Mouse (Mus musculus) gastrocnemius, adult 2 months (tissue): ENCODE results near the gene Hmgn2. TPM values are rescaled to one million over a fixed set of nuclear protein-coding genes. Genes with fewer than 3 reads are reported as not detected.
"Not testable (repeated sequence)": the region's sequence is repeated elsewhere in the genome, so short reads cannot be mapped to it uniquely, and the experiment has no call there.

Experiments used
- DNase-seq: peaks from one replicate; pipeline ENCODE4 v3.0.0; 2022
- H3K27ac ChIP-seq: fragments of 200-600 bp; 2 replicates; pipeline ENCODE4 v1.8.1; 2022; ENCODE audit warnings: mild to moderate bottlenecking
- H3K4me3 ChIP-seq: fragments of 200-600 bp; 2 replicates; pipeline ENCODE4 v1.8.1; 2022; ENCODE audit warnings: mild to moderate bottlenecking, moderate library complexity
- CTCF ChIP-seq: fragments of 200-600 bp; IDR thresholded peaks from 2 replicates; pipeline ENCODE4 v1.8.1; 2022; ENCODE audit warnings: antibody characterized with exemption, mild to moderate bottlenecking, moderate library complexity
- intact Hi-C: fragments of 180-260 bp; cut with DNase I; formaldehyde crosslinking; loops from one replicate; pipeline ENCODE4 v1.15.1; 2025
- total RNA-seq, 2 experiments: library from RNA; stranded (reverse); gene quantifications; 2 replicates each; pipeline ENCODE4 v1.2.3; 2021

Hmgn2 gene
- total RNA-seq, 2 experiments from 2014 or later, result 28.0 to 53.8 TPM

- no peak overlapping the region for H3K4me3 ChIP-seq
- H3K27ac ChIP-seq, result no peak overlapping the region
- DNase-seq, result no peak
- no peak for TF ChIP-seq CTCF
- intact Hi-C loops, result loop anchor here (5.0 kb wide), 1 partner anchor 34 kb away; the partner anchor contains the start of gene Hmgn2
These were observed 33.3 kb upstream of the Hmgn2 start for GRCm38 (mm10) chr4:134001710-134002109.

GRCm38 (mm10) chr4:134000466-134001438 is 32.3 kb upstream of the Hmgn2 start, which contains the start of gene Dhdds:
Dhdds (minus strand) TSS chr4:134000918.
- intact Hi-C loops, result loop anchor here (5.0 kb wide), 1 partner anchor 33 kb away; the partner anchor contains the start of gene Hmgn2
- peak; percentile 97 for DNase-seq
- TF ChIP-seq CTCF, result no peak
- Histone ChIP-seq H3K4me3 (peak within 1 kb of the TSS; percentile 78), H3K27ac (peak within 1 kb of the TSS; percentile 94)

- TF ChIP-seq CTCF, result no peak
- no peak for DNase-seq
These were observed 26.2 kb upstream of the Hmgn2 start for GRCm38 (mm10) chr4:133994697-133995096.

GRCm38 (mm10) chr4:133991087-133991660 is 22.7 kb upstream of the Hmgn2 start:
- no peak for TF ChIP-seq CTCF
- no peak for DNase-seq
- Histone ChIP-seq H3K4me3 (no peak overlapping the region), H3K27ac (no peak overlapping the region)
- intact Hi-C loops, result no loop called here

More at GRCm38 (mm10) chr4:133994697-133995096, 26.2 kb upstream of the Hmgn2 start:
- intact Hi-C loops, result no loop called here
- no peak overlapping the region for H3K27ac ChIP-seq
- H3K4me3 ChIP-seq, result no peak overlapping the region

GRCm38 (mm10) chr4:133990035-133990434 is 21.6 kb upstream of the Hmgn2 start:
- peak; percentile 34 for TF ChIP-seq CTCF
- no peak overlapping the region for H3K4me3 ChIP-seq
- no peak for DNase-seq
- intact Hi-C loops, result no loop called here
- no peak overlapping the region for H3K27ac ChIP-seq

GRCm38 (mm10) chr4:133988289-133988688 is 19.8 kb upstream of the Hmgn2 start:
- H3K4me3 ChIP-seq, intact Hi-C loops, DNase-seq, H3K27ac ChIP-seq: not testable (repeated sequence)

GRCm38 (mm10) chr4:133982936-133983335 is 14.5 kb upstream of the Hmgn2 start:
- DNase-seq, result no peak
- H3K4me3 ChIP-seq, result no peak overlapping the region
- TF ChIP-seq CTCF, result no peak
- intact Hi-C loops, result no loop called here
- no peak overlapping the region for H3K27ac ChIP-seq

GRCm38 (mm10) chr4:133980496-133980895 is 12.0 kb upstream of the Hmgn2 start:
- no peak overlapping the region for H3K4me3 ChIP-seq
- intact Hi-C loops, result no loop called here
- TF ChIP-seq CTCF, result no peak
- DNase-seq, result peak; percentile 39
- H3K27ac ChIP-seq, result peak overlapping the region; percentile 43

GRCm38 (mm10) chr4:133978021-133978711 is 9.7 kb upstream of the Hmgn2 start:
- Histone ChIP-seq H3K27ac (no peak overlapping the region), H3K4me3 (no peak overlapping the region)
- no peak for DNase-seq
- intact Hi-C loops, result no loop called here
- no peak for TF ChIP-seq CTCF

- DNase-seq, result no peak
- no peak overlapping the region for H3K4me3 ChIP-seq
- TF ChIP-seq CTCF, result no peak
- no peak overlapping the region for H3K27ac ChIP-seq
- intact Hi-C loops, result no loop called here
These were observed 3.3 kb upstream of the Hmgn2 start for GRCm38 (mm10) chr4:133971741-133972140.

- intact Hi-C loops, result no loop called here
- no peak for TF ChIP-seq CTCF
- Histone ChIP-seq H3K4me3 (no peak overlapping the region), H3K27ac (no peak overlapping the region)
- DNase-seq, result peak; percentile 40
These were observed 2.4 kb upstream of the Hmgn2 start for GRCm38 (mm10) chr4:133970876-133971275.

- peak; percentile 34 for DNase-seq
- TF ChIP-seq CTCF, result no peak
- intact Hi-C loops, result no loop called here
- no peak overlapping the region for H3K4me3 ChIP-seq
- H3K27ac ChIP-seq, result no peak overlapping the region
These were observed 1.7 kb upstream of the Hmgn2 start for GRCm38 (mm10) chr4:133970196-133970595.
